Mouse (Mus musculus) cerebellum, adult 2 months (tissue): ENCODE data around the gene Jmjd4.

Experiments
- CTCF ChIP-seq: fragments of 200-500 bp; IDR thresholded peaks from 2 replicates; pipeline ENCODE4 v1.5.1; 2011; ENCODE audit warnings: low read depth, mild to moderate bottlenecking, control low read depth, low read length, moderate library complexity, borderline replicate concordance; ENCODE audit not compliant: insufficient read depth
- POLR2A ChIP-seq: fragments of 200-500 bp; IDR thresholded peaks from 2 replicates; pipeline ENCODE4 v1.6.1; 2011; ENCODE audit warnings: low read length, control low read depth, borderline replicate concordance; ENCODE audit not compliant: insufficient read depth

GRCm38 (mm10) chr11:59428057-59428660 lies 21.7 kb upstream of the Jmjd4 start:
- TF ChIP-seq CTCF (no peak), POLR2A (no peak)
